Mouse (Mus musculus) ES-E14 (cell line): ENCODE results near the gene Fhl2. TPM values are rescaled to one million over a fixed set of nuclear protein-coding genes. Genes with fewer than 3 reads are reported as not detected.
A peak's percentile ranks its signal among the peaks of the same experiment; 100 is the strongest.

Experiments
- DNase-seq: peaks from one replicate; pipeline ENCODE4 v3.0.0-alpha.2; 2013; ENCODE audit warnings: low read depth, low spot score
- H3K27ac ChIP-seq: 2 replicates; pipeline ENCODE4 v1.5.1; 2012; ENCODE audit warnings: low read depth, mild to moderate bottlenecking, low read length, moderate library complexity, mixed read lengths; ENCODE audit not compliant: poor library complexity, insufficient read depth, severe bottlenecking
- H3K36me3 ChIP-seq: 2 replicates; pipeline ENCODE4 v1.6.1; 2012; ENCODE audit warnings: mild to moderate bottlenecking, low read length, moderate library complexity, mixed read lengths; ENCODE audit not compliant: control insufficient read depth, poor library complexity, insufficient read depth, severe bottlenecking
- H3K4me1 ChIP-seq, 2 experiments: fragments of 150-350 bp in 1 of 2; sonication (generic) in 1 of 2; 2 replicates each; pipeline ENCODE4 v1.6.1; 2012; ENCODE audit warnings: low read length in 2 of 2, mild to moderate bottlenecking in 1 of 2, mixed read lengths in 1 of 2; ENCODE audit not compliant: control insufficient read depth in 2 of 2, insufficient read depth in 2 of 2, poor library complexity in 1 of 2
- H3K4me3 ChIP-seq, 2 experiments: fragments of 150-350 bp in 1 of 2; sonication (generic) in 1 of 2; 2 replicates each; pipeline ENCODE4 v1.5.1; 2012; ENCODE audit warnings: low read length in 2 of 2, low read depth in 1 of 2, mild to moderate bottlenecking in 1 of 2, mixed read lengths in 1 of 2; ENCODE audit not compliant: insufficient read depth in 1 of 2, poor library complexity in 1 of 2, severe bottlenecking in 1 of 2
- H3K9ac ChIP-seq: 2 replicates; pipeline ENCODE4 v1.6.1; 2012; ENCODE audit warnings: low read depth, mild to moderate bottlenecking, low read length, mixed read lengths; ENCODE audit not compliant: poor library complexity, insufficient read depth, severe bottlenecking
- H3K9me3 ChIP-seq: fragments of 150-350 bp; sonication (generic); 2 replicates; pipeline ENCODE4 v1.6.1; 2012; ENCODE audit warnings: low read depth, mild to moderate bottlenecking, low read length; ENCODE audit not compliant: control insufficient read depth, insufficient read depth
- CHD2 ChIP-seq: IDR thresholded peaks from 2 replicates; pipeline ENCODE4 v1.6.1; 2014; ENCODE audit warnings: mild to moderate bottlenecking, low read depth, low read length, inconsistent platforms
- HCFC1 ChIP-seq: IDR thresholded peaks from 2 replicates; pipeline ENCODE4 v1.6.1; 2012; ENCODE audit warnings: low read length, inconsistent platforms, borderline replicate concordance; ENCODE audit not compliant: insufficient read depth
- MAFK ChIP-seq: IDR thresholded peaks from 2 replicates; pipeline ENCODE4 v1.6.1; 2014; ENCODE audit warnings: mild to moderate bottlenecking, low read depth, low read length, inconsistent platforms; ENCODE audit not compliant: insufficient read depth
- ZC3H11A ChIP-seq: IDR thresholded peaks from 2 replicates; pipeline ENCODE4 v1.6.1; 2012; ENCODE audit warnings: low read depth, mild to moderate bottlenecking, inconsistent platforms, low read length, borderline replicate concordance
- ZNF384 ChIP-seq: IDR thresholded peaks from 2 replicates; pipeline ENCODE4 v1.6.1; 2012; ENCODE audit warnings: low read depth, low read length, inconsistent platforms
- in situ Hi-C, 2 experiments: fragments of 600-800 bp; cut with MboI; formaldehyde crosslinking; loops; one replicate each; pipeline ENCODE4 v1.15.1; 2025; ENCODE audit warnings: low sequenced_read_pairs in 2 of 2, inconsistent platforms in 1 of 2; ENCODE audit not compliant: unreplicated experiment in 2 of 2
- total RNA-seq: library from RNA; depleted of rRNA; stranded (reverse); fragments of 300-350 nt; gene quantifications from 2 replicates; pipeline ENCODE4 v1.2.3, GENCODE M21; 2012

The Fhl2 gene
- total RNA-seq, 1 experiment, result 27.4 TPM

DNA sequence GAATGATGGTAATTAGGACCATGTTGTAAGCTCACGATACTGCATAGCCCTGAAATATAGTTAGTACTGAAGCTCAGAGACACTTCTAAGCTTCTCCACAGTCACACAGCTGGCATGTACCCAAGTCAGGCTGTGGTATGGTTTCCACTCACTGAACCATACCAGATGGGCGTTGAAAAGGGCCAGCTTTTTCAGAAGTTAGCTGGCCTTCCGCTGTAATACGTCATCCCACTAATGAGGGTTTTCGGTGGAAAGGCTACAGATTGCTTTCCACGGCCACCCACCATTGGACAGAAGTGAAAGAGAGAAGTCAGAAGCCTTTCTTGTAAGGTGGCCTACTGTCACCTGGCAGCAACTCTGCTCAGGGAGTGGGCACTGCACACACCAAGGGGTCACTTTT, 53.9 kb downstream of the Fhl2 start:
- Histone ChIP-seq H3K27ac (no peak overlapping the region), H3K9ac (no peak overlapping the region), H3K9me3 (no peaks in the 10 kb centered on the region), H3K4me1 (peaks cover 0 to 2% of the 10 kb centered on the region in 2 experiments; a peak in 1 of 4 replicates), H3K4me3 (no peak overlapping the region), H3K36me3 (0 out of 2 replicates have a peak, but pooled peaks cover 2% of the 10 kb centered on the region)
- in situ Hi-C loops, result loop anchor here in 1 of 2 experiments (10.0 kb wide), 1 partner anchor 122 kb away; no protein-coding TSS in a partner anchor
- no peak for DNase-seq
- TF ChIP-seq CHD2 (no peak), MAFK (no peak), ZNF384 (no peak), HCFC1 (no peak), ZC3H11A (no peak)

DNA sequence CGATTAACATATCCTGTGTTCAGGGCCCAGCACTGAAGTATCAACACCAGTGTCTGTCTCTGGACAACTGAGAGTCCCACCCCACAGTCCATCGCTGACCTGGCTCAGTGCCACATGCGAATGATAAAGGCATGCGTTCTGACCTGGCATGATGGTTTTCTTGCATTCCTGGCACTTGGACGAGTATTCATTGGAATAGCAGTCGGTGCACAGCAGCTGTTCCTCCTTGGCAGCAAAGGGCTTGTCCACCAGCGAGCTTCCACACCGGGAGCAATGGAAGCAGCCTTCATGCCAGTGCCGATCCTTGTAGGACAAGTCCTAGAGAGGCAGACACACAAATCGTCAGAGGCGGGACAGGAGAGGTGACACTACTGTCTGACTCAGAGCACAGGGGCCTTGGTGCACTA, 55.2 kb downstream of the Fhl2 start:
- Histone ChIP-seq H3K27ac (no peak overlapping the region), H3K4me3 (no peak overlapping the region), H3K9me3 (no peaks in the 10 kb centered on the region), H3K9ac (no peak overlapping the region), H3K4me1 (peaks cover 0 to 2% of the 10 kb centered on the region in 2 experiments; a peak in 1 of 4 replicates), H3K36me3 (0 out of 2 replicates have a peak, but pooled peaks cover 2% of the 10 kb centered on the region)
- TF ChIP-seq ZC3H11A (no peak), ZNF384 (no peak), HCFC1 (no peak), CHD2 (no peak), MAFK (no peak)
- DNase-seq, result no peak
- in situ Hi-C loops, result loop anchor here in 1 of 2 experiments (10.0 kb wide), 1 partner anchor 123 kb away; no protein-coding TSS in a partner anchor

GRCm38 (mm10) chr1:43139587-43140266, 57.1 kb downstream of the Fhl2 start:
- Histone ChIP-seq H3K9ac (no peak overlapping the region), H3K9me3 (no peaks in the 10 kb centered on the region), H3K4me1 (peaks cover 0 to 2% of the 10 kb centered on the region in 2 experiments; a peak in 1 of 4 replicates), H3K36me3 (0 out of 2 replicates have a peak, but pooled peaks cover 2% of the 10 kb centered on the region), H3K27ac (no peak overlapping the region), H3K4me3 (no peak overlapping the region)
- DNase-seq, result peak; percentile 94
- no peak for TF ChIP-seq HCFC1
- TF ChIP-seq MAFK, result peak; percentile 98
- no peak for TF ChIP-seq CHD2
- TF ChIP-seq ZNF384, result no peak
- peak; percentile 97 for TF ChIP-seq ZC3H11A
- in situ Hi-C loops, result loop anchor here (5.0 to 10.0 kb wide), 2 partner anchors 125 to 128 kb away; no protein-coding TSS in a partner anchor

DNA sequence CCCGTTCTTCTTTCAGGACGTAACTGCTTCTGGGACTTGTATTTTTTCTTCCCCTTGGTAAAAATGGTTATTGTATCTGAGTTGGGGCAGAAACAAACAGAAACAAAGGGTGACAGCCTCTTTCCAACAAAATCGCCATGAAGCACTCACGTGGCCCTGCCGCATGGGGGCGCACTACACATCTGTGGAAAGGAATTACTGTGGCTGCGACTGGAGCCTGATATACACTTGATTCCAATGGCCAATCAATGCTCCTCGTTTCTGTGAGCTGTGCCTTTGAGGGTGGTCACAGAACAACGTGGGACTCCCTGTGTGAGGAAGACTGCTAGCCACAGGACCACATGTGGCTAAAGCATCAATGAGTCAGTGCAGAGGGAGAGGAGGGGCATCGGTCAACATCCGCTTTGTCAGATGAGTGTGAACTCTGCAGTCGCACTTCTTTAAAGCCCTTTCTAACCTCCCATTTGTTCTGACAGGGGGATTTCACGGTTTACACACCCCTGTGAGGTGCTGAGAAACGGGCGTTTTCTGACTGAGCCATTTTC, 58.4 kb downstream of the Fhl2 start:
- Histone ChIP-seq H3K9me3 (no peaks in the 10 kb centered on the region), H3K9ac (0 out of 2 replicates have a peak overlapping the region, but pooled peaks have one; percentile 15), H3K36me3 (no peaks in the 10 kb centered on the region), H3K4me3 (no peak overlapping the region), H3K4me1 (peaks cover 0 to 2% of the 10 kb centered on the region in 2 experiments; a peak in 1 of 4 replicates), H3K27ac (no peak overlapping the region)
- DNase-seq, result peak; percentile 44
- TF ChIP-seq CHD2 (no peak), ZNF384 (no peak), ZC3H11A (no peak), MAFK (no peak), HCFC1 (no peak)
- in situ Hi-C loops, result loop anchor here in 1 of 2 experiments (5.0 kb wide), 1 partner anchor 129 kb away; no protein-coding TSS in a partner anchor
